Mouse (Mus musculus) spleen, adult 18-20 months (tissue): Measurements from ENCODE around the gene Gm47985.
"Not testable (repeated sequence)": the region's sequence is repeated elsewhere in the genome, so short reads cannot be mapped to it uniquely, and the experiment has no call there.

Source experiments
- DNase-seq, 2 experiments: peaks; one replicate each; pipeline ENCODE4 v3.0.0; 2022; ENCODE audit warnings: mixed read lengths in 2 of 2

Gm47985 gene

GRCm38 (mm10) chr1:151182266-151182665 lies at the start of gene Gm47985:
Gene Gm47985, plus strand, starts transcription at chr1:151182537.
- not testable (repeated sequence) for DNase-seq

GRCm38 (mm10) chr1:151132686-151133085 lies 49.7 kb upstream of the Gm47985 start:
- DNase-seq: no peak

DNA sequence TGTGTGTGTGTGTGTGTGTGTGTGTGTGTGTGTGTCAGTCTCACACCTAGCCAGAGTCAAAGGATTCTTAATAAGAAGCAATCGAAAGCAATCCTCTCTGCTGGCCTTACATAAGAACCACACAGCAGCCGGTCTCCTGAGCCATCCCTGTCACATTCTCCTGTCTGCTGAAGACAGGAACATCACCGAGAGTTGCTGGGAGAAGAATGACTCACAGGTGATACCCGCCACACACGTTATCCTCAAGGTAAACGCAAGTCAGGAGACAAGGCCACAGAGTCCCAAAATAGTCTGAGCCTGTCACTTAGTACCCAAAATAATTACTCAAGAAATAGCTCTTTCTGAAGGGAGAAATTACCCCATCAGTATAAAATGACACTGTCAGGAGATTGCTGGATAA lies 43.9 kb upstream of the Gm47985 start:
- DNase-seq: no peak

DNA sequence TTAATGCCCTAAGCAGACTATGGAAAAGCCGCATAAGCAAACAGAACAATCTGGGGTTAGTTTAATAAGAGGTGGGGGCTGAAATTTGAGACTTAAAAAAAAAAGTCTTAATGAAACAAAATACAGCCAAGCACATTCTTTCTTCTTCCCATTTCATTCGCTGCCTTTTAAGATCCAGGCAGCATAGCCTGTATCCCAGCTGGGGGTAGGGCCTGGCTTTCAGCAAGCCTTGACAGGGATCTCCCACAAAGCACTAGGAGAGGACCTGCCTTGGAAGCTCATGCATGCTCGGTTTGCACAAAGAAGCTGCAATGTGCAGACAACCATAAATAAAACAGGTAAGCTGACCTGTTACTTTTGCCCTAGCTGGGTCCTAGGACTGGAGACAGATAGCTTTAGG lies 41.4 kb upstream of the Gm47985 start:
- DNase-seq: no peak

DNA sequence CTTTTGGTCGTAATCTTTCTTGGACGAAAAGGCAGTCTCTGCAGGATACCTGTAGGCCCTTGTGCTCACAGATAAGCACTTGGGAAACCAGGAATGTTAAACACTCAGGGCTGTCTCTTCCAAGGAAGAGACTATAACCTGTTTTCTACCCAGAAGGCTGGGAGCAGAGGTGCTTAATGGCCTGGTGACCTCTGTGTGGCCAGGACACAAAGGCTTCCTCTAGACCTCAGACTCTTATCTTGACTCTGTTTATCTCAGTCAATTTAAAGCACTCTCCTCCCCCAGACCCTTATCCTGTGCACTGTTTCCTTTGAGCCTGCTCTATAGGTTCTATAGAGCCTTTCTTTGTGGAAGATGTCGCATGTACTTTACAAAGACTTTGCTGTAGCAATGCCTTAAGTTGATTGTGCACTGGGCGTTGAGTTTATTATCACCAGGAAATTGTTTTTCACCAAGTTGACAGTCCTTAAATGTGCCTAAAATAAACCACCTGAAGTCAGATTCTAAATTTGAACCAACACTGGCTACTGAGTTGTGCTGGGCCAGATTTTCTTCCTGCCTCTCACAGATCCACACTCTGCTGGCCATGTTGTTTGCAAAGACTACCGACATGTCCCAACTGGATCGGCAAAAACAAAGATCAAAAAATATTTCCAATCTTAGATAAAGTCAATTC lies 37.7 kb upstream of the Gm47985 start:
- no peak for DNase-seq

DNA sequence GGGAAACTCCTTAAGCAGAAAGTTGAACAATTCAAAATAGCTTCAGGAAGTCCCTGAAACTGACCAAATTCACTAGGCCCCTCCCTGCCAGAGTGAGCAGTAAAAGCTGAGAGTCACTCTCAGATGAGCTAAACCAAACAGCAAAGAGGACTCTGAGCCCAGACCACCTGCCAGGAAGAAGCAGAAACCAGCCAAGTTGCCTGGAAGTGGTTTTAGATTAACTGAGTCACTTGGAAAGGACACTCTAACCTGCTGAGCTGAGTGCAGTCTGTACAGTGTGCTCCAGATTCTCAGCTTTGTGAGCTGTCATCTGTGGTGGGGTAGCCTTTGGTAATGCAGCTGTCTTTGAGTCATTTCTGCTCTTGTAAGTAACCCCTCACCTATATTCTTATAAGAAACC lies 34.5 kb upstream of the Gm47985 start:
- no peak for DNase-seq

- no peak for DNase-seq
Measured at GRCm38 (mm10) chr1:151150211-151150610, 32.1 kb upstream of the Gm47985 start.

DNA sequence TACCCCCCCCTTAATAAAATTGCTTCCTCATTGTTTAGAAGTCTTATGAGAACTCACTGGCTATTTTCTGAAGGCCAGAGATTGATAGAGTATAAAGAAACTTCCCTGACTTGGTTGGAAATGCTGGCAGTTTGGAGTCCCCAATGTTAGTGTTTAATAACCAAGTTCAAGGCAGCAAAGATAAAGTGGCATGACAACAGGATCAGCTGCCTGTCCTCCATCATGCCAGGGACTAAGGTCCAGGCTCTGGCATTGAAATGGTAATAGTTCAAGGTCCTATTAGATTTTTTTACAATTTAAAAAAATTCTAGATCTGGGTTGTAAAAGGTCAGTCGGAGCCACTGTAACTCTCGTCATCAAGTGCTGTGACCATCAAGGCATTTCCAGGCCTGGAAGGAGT lies 31.2 kb upstream of the Gm47985 start:
- no peak for DNase-seq

GRCm38 (mm10) chr1:151153056-151153652 lies 29.2 kb upstream of the Gm47985 start:
- DNase-seq: no peak

GRCm38 (mm10) chr1:151154131-151154530 lies 28.2 kb upstream of the Gm47985 start:
- not testable (repeated sequence) for DNase-seq

DNA sequence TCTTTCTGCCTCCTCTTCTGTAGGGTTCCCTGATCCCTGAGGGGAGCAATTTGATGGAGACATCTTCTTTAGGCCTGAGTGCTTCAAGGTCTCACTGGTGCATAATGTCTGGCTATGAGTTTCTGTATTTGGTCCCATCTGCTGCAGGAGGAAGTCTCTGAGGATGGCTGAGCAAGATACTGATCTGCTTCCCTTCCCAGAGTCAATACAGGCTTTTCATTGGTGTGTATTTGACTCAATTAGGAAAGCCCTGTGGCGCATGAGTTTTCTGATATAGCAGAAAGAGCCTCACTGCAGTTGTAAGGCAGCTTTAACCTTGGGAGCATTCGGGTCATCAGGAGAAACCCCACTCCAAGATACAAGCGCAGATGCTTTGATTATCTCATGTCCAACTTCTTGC lies 26.2 kb upstream of the Gm47985 start:
- no peak for DNase-seq

DNA sequence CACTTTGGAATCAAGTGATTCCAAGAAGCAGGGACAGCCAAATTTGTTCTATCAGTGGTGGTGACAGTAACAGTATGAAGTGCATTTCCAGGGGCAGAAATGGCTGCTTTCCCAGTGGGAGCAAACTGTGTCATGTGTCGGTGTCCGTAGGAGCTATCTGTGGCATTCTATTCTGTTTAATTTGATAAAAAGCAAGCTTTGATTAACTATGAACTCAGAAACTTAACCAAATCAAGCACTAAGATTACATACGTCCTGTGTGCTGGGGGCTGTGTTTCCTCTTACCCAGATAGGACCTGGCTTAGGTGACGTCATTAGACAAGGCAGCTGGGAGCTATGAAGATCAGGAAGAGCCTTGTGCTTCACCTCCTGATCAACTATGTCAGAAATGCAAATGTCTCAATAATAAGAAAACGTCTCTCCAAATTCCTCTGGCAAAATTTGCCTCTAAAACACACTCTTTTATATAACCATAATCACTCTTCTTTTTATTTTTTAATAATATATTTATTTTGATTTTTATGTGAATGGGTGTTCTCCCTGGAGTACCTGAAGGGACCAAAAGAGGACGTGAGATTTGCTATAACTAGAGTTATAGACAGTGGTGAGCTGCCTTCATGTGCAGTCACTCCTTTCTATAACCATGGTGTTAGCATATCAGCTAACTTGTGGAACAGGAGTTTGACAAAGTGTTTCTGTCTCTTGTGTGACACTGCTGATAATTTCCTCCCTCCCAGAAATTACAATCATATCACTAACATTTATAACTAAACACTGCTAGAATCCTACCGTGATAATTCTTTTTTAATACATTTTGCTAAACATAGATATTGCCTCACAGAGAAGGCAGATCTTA lies 25.3 kb upstream of the Gm47985 start:
- DNase-seq: no peak

- DNase-seq: no peak
Measured at GRCm38 (mm10) chr1:151157963-151158856, 24.1 kb upstream of the Gm47985 start.

DNA sequence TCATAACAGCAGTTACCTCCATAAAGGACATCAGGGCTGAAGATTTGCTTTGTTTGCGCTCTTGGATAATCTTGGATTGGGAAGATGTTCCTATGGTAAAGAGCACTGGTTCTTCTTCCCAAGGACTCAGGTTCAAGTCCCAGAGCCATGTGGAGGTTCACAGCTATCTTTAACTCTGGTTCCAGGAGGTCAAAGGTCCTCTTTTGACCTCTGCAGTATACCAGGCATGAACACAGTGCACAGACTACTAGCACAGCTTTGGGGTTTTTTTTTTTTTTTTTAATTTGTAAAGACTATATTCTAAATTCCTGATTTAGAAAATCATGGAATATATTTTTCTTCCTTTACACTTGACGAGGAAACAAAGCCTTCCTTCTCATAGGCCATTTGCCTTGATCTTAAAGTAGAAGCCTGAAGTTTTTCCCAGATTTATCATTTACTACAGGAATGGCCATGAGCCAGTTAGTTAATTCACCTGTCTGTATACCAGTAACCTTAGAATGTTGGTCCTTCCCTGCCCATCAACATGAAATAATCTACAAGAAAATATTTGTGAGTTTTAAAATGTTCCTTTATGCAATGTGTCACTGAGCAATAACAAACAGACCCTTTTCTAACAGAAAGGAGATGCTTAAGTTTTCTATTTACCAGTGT lies 23.4 kb upstream of the Gm47985 start:
- DNase-seq: no peak

GRCm38 (mm10) chr1:151166031-151166430 lies 16.3 kb upstream of the Gm47985 start:
- DNase-seq: no peak

GRCm38 (mm10) chr1:151167297-151168047 lies 14.9 kb upstream of the Gm47985 start:
- DNase-seq: no peak

- DNase-seq: no peak
Measured at GRCm38 (mm10) chr1:151168637-151169036, 13.7 kb upstream of the Gm47985 start.

DNA sequence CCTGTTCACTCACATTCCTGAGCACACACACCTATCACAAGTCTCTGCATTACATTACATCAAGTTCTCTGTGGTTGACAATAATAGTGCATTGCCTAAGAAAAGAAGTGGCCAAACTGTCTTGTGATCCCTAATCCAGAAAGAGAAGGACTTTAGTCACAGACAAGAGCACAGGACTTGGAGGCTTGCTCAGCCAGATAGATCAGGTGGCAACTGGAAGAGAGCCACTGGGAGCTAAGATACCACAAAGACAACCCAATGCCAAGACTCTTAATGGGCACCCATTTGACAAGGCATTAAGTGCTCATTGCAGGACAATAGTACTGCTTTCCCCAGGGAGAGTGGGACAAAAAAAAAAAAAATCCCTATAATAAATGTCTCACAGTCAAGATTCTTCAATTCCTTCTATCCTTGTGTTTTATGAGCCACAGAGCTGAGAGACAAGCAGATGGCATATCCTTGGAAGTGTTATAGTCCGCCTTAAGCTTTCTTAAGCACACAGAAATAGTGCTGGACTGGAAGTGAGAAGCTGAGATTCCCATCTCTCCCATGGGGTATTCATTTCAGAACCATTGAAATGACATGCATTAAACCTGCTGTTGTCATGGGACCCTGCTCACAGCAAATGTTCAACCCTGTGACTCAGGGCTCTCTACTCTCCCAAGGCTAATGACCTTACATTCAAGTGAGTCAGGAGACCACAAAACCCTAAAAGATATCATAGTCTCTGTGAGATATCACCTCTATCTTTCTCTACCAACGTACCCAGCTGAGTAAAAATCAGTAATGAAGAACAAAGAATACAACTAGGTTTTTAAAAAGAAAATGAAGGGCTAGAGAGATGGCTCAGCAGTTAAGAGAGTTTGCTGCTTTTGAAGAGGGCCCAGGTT lies 10.5 kb upstream of the Gm47985 start:
- no peak for DNase-seq

- DNase-seq: peak in 1 of 2 experiments; percentile 20
Measured at GRCm38 (mm10) chr1:151177030-151177936, 5.1 kb upstream of the Gm47985 start.
